Mouse (Mus musculus) neutrophil, adult 5-6 weeks (primary cell): Measurements from ENCODE around the gene Qrich1. TPM values are rescaled to one million over a fixed set of nuclear protein-coding genes. Genes with fewer than 3 reads are reported as not detected.
A peak's percentile ranks its signal among the peaks of the same experiment; 100 is the strongest.

ENCODE experiments used
- ATAC-seq: fragments of 151-379, 151-347 bp; 2 replicates; pipeline ENCODE4 v1.8.0; 2017; ENCODE audit warnings: mild to moderate bottlenecking, moderate TSS enrichment; ENCODE audit not compliant: insufficient number of reproducible peaks, poor library complexity, low FRiP score, severe bottlenecking; ENCODE audit errors: extremely low read depth
- total RNA-seq: library from RNA; stranded (forward); fragments of 200-1000 nt; gene quantifications from 2 replicates; pipeline ENCODE4 v1.2.3, GENCODE M21; 2017

The Qrich1 gene
- total RNA-seq, 1 experiment from 2014 or later: 158 TPM

GRCm38 (mm10) chr9:108490559-108491285 lies 25.9 kb upstream of the Qrich1 start, which contains the start of gene Usp19:
Usp19 (plus strand) TSS chr9:108490602.
- ATAC-seq: peak; percentile 89

- no peak for ATAC-seq
Observed at GRCm38 (mm10) chr9:108491286-108491580, 25.4 kb upstream of the Qrich1 start.

GRCm38 (mm10) chr9:108492043-108492750 lies 24.4 kb upstream of the Qrich1 start:
- ATAC-seq: 0 out of 2 replicates have a peak, but pooled peaks have one; percentile 2

- no peak for ATAC-seq
Observed at GRCm38 (mm10) chr9:108493246-108493645, 23.4 kb upstream of the Qrich1 start.

- no peak for ATAC-seq
Observed at GRCm38 (mm10) chr9:108494146-108494825, 22.3 kb upstream of the Qrich1 start.

GRCm38 (mm10) chr9:108494905-108495304 lies 21.7 kb upstream of the Qrich1 start:
- ATAC-seq: no peak

GRCm38 (mm10) chr9:108499231-108499630 lies 17.4 kb upstream of the Qrich1 start:
- no peak for ATAC-seq

GRCm38 (mm10) chr9:108499943-108500342 lies 16.7 kb upstream of the Qrich1 start:
- ATAC-seq: no peak

- no peak for ATAC-seq
Observed at GRCm38 (mm10) chr9:108506901-108507300, 9.7 kb upstream of the Qrich1 start.

GRCm38 (mm10) chr9:108507619-108508434 lies 8.8 kb upstream of the Qrich1 start, which contains the start of gene Qars:
Qars (plus strand) TSS chr9:108507706.
- ATAC-seq: peak; percentile 98

- no peak for ATAC-seq
Observed at GRCm38 (mm10) chr9:108508776-108509175, 7.8 kb upstream of the Qrich1 start.

- peak; percentile 15; the same call in 1 of the 2 replicates for ATAC-seq
Observed at GRCm38 (mm10) chr9:108517253-108517930, 786 bp downstream of the Qrich1 start.

GRCm38 (mm10) chr9:108517931-108518332 lies 1.3 kb downstream of the Qrich1 start:
- ATAC-seq: peak; percentile 10; the same call in 1 of the 2 replicates

GRCm38 (mm10) chr9:108521604-108522003 lies 5.0 kb downstream of the Qrich1 start:
- ATAC-seq: no peak

- no peak for ATAC-seq
Observed at GRCm38 (mm10) chr9:108523341-108523740, 6.7 kb downstream of the Qrich1 start.

- ATAC-seq: no peak
Observed at GRCm38 (mm10) chr9:108525400-108525799, 8.8 kb downstream of the Qrich1 start.

GRCm38 (mm10) chr9:108530954-108531353 lies 14.3 kb downstream of the Qrich1 start:
- no peak for ATAC-seq

- no peak for ATAC-seq
Observed at GRCm38 (mm10) chr9:108531496-108531895, 14.9 kb downstream of the Qrich1 start.
